Mouse (Mus musculus) embryonic facial prominence, embryonic 11.5 days (tissue): ENCODE measurements around the gene Pax5. TPM values are rescaled to one million over a fixed set of nuclear protein-coding genes. Genes with fewer than 3 reads are reported as not detected.
A peak's percentile ranks its signal among the peaks of the same experiment; 100 is the strongest.

Experiments
- ATAC-seq: fragments of 200-750 bp; cut with Nextera tagmentation; replicated peaks from 2 replicates; pipeline ENCODE4 v1.8.0; 2017; ENCODE audit warnings: low read depth; ENCODE audit not compliant: insufficient number of reproducible peaks, low FRiP score, low TSS enrichment
- DNase-seq: peaks from one replicate; pipeline ENCODE4 v3.0.0-alpha.2; 2015; ENCODE audit warnings: low spot score
- H3K27ac ChIP-seq: fragments of 300-500 bp; sonication (generic); replicated peaks from 2 replicates; pipeline ENCODE4 v1.5.1; 2014; ENCODE audit warnings: mild to moderate bottlenecking, low read depth, low read length, control low read depth
- H3K27me3 ChIP-seq: fragments of 300-500 bp; sonication (generic); 2 replicates; pipeline ENCODE4 v1.6.1; 2014; ENCODE audit warnings: mild to moderate bottlenecking, low read length, moderate library complexity, mixed read lengths; ENCODE audit not compliant: control insufficient read depth, insufficient read depth
- H3K36me3 ChIP-seq: fragments of 300-500 bp; sonication (generic); replicated peaks from 2 replicates; pipeline ENCODE4 v1.6.1; 2014; ENCODE audit warnings: low read depth, mild to moderate bottlenecking, low read length, moderate library complexity, mixed read lengths; ENCODE audit not compliant: control insufficient read depth, insufficient read depth
- H3K4me1 ChIP-seq: fragments of 300-500 bp; sonication (generic); 2 replicates; pipeline ENCODE4 v1.6.1; 2014; ENCODE audit warnings: low read length, mixed read lengths; ENCODE audit not compliant: control insufficient read depth, insufficient read depth
- H3K4me2 ChIP-seq: fragments of 300-500 bp; sonication (generic); 2 replicates; pipeline ENCODE4 v1.6.1; 2014; ENCODE audit warnings: low read depth, mild to moderate bottlenecking, control low read depth, low read length, moderate library complexity
- H3K4me3 ChIP-seq: fragments of 300-500 bp; sonication (generic); 2 replicates; pipeline ENCODE4 v1.5.1; 2014; ENCODE audit warnings: low read depth, low read length, control low read depth
- H3K9ac ChIP-seq: fragments of 300-500 bp; sonication (generic); replicated peaks from 2 replicates; pipeline ENCODE4 v1.6.1; 2014; ENCODE audit warnings: mild to moderate bottlenecking, control low read depth, low read length
- H3K9me3 ChIP-seq: fragments of 300-500 bp; sonication (generic); replicated peaks from 2 replicates; pipeline ENCODE4 v1.6.1; 2016; ENCODE audit warnings: mild to moderate bottlenecking, low read length, inconsistent platforms, mixed read lengths; ENCODE audit not compliant: control insufficient read depth
- whole genome bisulfite sequencing: fragments of 180-500 bp; shearing (Covaris S2); extraction: QIAGEN DNeasy Blood & Tissue Kit; methylation state at CpG from one replicate; pipeline ENCODE4 v1.1.7; 2014; 5-methylcytosine and 5-hydroxymethylcytosine counted together
- polyA plus RNA-seq: library from polyadenylated mRNA; unstranded; fragments of >200 nt; fragmentation: Nextera tagmentation; extraction: Ambion mirVana; gene quantifications from 2 replicates; pipeline ENCODE4 v1.2.1, GENCODE M21; 2014

Gene Pax5
- polyA plus RNA-seq, 1 experiment from 2014 or later: 0.72 TPM

- DNase-seq: no peak
- no peak overlapping the region for H3K9ac ChIP-seq
- no peak for ATAC-seq
- H3K36me3 ChIP-seq: no peaks in the 10 kb centered on the region
- no peak overlapping the region for H3K4me3 ChIP-seq
- 72% methylated on average over 3 of the region's 3 CpGs for WGBS
- H3K27me3 ChIP-seq: no peaks in the 10 kb centered on the region
- H3K4me1 ChIP-seq: no peaks in the 10 kb centered on the region
- no peak overlapping the region for H3K4me2 ChIP-seq
- no peak overlapping the region for H3K27ac ChIP-seq
- H3K9me3 ChIP-seq: no peaks in the 10 kb centered on the region
Observed at GRCm38 (mm10) chr4:44525336-44525735, 185.0 kb downstream of the Pax5 start.

DNA sequence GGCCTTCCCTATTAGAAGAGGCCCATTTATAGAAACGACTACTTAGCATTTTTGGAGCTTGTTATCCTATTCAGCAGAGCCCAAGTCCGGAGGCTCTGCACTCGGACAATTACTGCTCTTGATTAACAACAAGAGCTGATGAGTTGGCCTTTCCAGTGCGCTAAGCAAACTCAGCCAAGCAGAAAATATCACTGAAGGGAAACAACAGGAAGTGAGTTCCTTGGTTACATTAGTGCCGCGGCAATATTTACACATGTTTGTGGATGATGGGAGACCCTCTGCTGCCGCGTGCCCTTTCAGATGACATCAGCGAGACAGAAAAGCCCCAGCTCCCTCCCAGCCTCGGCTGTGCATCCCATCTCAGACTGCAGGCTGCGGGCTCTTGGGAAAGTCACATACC lies 191.4 kb downstream of the Pax5 start:
- H3K9ac ChIP-seq: no peak overlapping the region
- peak; percentile 15 for DNase-seq

DNA sequence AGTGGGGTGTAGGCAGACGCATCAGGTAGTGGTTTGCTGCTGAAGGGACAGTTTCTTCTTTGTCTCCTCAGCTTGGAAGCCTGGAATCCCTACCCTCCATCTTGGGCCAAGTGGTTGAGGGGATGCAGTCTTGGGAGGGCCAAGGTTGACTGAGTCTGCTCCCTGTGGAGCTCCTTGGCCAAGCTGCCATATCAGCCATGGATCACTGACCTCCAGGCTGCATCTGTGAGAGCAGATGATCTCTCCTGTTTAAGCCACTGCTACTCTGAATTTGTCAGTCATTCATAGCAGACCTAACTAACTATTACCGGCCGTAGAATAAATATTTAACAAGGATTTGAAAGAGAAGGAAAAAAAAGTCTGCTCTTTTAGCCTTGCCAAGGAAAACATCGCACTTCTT lies 196.3 kb downstream of the Pax5 start:
- no peak overlapping the region for H3K9ac ChIP-seq
- no peaks in the 10 kb centered on the region for H3K4me1 ChIP-seq
- H3K4me2 ChIP-seq: no peak overlapping the region
- H3K9me3 ChIP-seq: no peaks in the 10 kb centered on the region
- WGBS: 90% methylated on average over 4 of the region's 4 CpGs
- DNase-seq: no peak
- H3K36me3 ChIP-seq: no peaks in the 10 kb centered on the region
- H3K4me3 ChIP-seq: no peak overlapping the region
- no peak for ATAC-seq
- H3K27ac ChIP-seq: no peak overlapping the region
- H3K27me3 ChIP-seq: no peaks in the 10 kb centered on the region

More for the DNA sequence above, 191.4 kb downstream of the Pax5 start:
- Histone ChIP-seq H3K27ac (no peak overlapping the region), H3K9me3 (no peaks in the 10 kb centered on the region), H3K27me3 (no peaks in the 10 kb centered on the region), H3K4me3 (no peak overlapping the region), H3K4me1 (no peaks in the 10 kb centered on the region), H3K36me3 (no peaks in the 10 kb centered on the region), H3K4me2 (no peak overlapping the region)
- WGBS: 53% methylated on average over 11 of the region's 11 CpGs
- no peak for ATAC-seq

DNA sequence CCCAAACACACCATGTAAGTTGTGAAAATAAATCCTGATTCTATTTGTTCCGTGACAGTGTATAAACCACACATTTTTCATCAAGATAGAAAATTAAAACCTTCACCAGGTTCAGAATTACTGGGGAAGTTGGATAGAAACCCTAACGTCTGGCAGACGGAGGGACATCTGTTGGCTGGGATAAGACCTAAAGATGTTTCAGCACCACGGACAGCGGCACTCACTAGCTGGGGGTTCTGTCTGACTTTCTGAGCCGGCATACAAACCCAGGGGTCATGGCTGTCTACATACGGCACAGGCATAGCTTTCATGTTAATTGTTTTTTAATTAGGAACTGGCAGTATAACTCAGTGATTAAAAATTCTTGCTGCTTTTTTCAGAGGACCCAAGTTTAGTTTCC lies 198.6 kb downstream of the Pax5 start:
- H3K4me3 ChIP-seq: no peak overlapping the region
- no peaks in the 10 kb centered on the region; the same call in 1 of the 2 replicates for H3K4me1 ChIP-seq
- no peak overlapping the region for H3K27ac ChIP-seq
- no peak overlapping the region for H3K4me2 ChIP-seq
- no peak overlapping the region for H3K9ac ChIP-seq
- H3K36me3 ChIP-seq: no peaks in the 10 kb centered on the region
- no peak for ATAC-seq
- WGBS: 11% methylated on average over 7 of the region's 7 CpGs
- H3K27me3 ChIP-seq: no peaks in the 10 kb centered on the region; the same call in 1 of the 2 replicates
- DNase-seq: peak; percentile 92
- no peaks in the 10 kb centered on the region for H3K9me3 ChIP-seq

GRCm38 (mm10) chr4:44508386-44509226 lies 201.7 kb downstream of the Pax5 start:
- Histone ChIP-seq H3K9me3 (no peaks in the 10 kb centered on the region), H3K27me3 (no peaks in the 10 kb centered on the region; the same call in 1 of the 2 replicates), H3K4me3 (no peak overlapping the region), H3K4me1 (no peaks in the 10 kb centered on the region; the same call in 1 of the 2 replicates), H3K36me3 (no peaks in the 10 kb centered on the region), H3K4me2 (no peak overlapping the region), H3K27ac (no peak overlapping the region), H3K9ac (no peak overlapping the region)
- ATAC-seq: peak; percentile 55
- DNase-seq: peak; percentile 20
- 32% methylated on average over 25 of the region's 25 CpGs for WGBS

DNA sequence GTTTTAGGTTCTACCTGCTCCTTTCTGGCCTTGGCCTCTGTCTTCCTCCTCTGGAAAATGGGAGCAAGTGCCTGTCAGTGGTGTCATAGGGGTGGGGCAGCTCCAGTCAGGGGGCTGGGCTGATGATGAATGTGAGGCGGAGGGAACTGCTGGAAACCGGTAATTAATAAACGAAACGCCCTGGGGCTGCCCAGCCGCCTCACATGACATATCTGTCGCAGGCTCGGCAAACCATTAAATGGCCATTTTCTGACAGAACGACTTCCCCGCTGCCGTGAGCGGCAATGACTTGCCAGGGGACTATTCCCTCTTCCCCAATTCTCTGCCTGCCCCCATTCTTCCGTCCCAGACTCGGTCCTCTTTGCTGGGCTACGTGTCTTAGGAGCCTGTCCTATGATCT lies 202.4 kb downstream of the Pax5 start:
- Histone ChIP-seq H3K9ac (no peak overlapping the region), H3K9me3 (no peaks in the 10 kb centered on the region), H3K4me2 (no peak overlapping the region), H3K36me3 (no peaks in the 10 kb centered on the region), H3K4me1 (no peaks in the 10 kb centered on the region; the same call in 1 of the 2 replicates), H3K4me3 (no peak overlapping the region), H3K27ac (no peak overlapping the region), H3K27me3 (no peaks in the 10 kb centered on the region; the same call in 1 of the 2 replicates)
- DNase-seq (no peak), ATAC-seq (no peak)
- 51% methylated on average over 14 of the region's 14 CpGs for WGBS

GRCm38 (mm10) chr4:44504998-44505397 lies 205.3 kb downstream of the Pax5 start:
- no peaks in the 10 kb centered on the region for H3K36me3 ChIP-seq
- H3K9ac ChIP-seq: no peak overlapping the region
- no peak overlapping the region for H3K4me3 ChIP-seq
- no peak overlapping the region for H3K4me2 ChIP-seq
- H3K9me3 ChIP-seq: no peaks in the 10 kb centered on the region
- no peak overlapping the region for H3K27ac ChIP-seq
- H3K27me3 ChIP-seq: no peaks in the 10 kb centered on the region; the same call in 1 of the 2 replicates
- ATAC-seq: no peak
- DNase-seq: no peak
- H3K4me1 ChIP-seq: no peaks in the 10 kb centered on the region; the same call in 1 of the 2 replicates
- 86% methylated on average over 7 of the region's 7 CpGs for WGBS

DNA sequence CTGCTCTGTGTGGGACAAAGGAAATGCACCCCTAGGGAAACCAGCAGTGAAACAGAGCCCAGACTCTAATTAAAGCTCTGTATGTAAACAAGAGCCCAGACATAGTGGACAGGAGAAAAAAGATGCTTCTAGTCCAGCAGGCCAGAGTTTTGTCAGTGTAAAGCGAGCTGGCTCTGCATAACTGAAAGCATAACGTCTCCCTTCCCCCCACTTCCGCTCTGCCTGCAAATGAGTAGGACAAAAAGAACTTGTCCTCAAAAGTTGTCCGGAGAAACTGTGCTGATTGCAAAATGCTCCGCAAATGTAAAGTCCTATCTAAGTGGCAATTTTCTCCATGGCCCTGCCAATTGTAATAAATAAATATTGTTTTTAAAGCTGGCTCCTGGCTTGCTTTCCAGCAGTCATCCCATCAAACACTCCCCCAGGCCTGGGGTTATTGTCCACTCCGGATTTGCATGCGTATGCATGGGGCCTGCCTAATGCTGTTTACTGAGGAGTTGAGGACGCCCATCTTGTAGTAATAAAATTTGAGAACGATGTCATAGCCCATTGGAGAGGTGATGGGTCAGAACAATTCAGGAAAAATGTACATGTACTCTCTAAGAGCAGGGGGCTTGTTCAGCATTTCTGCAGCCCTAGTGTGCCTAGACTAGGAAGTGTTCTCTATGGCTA lies 208.0 kb downstream of the Pax5 start:
- no peak overlapping the region; the same call in 1 of the 2 replicates for H3K27ac ChIP-seq
- WGBS: 44% methylated on average over 9 of the region's 9 CpGs
- ATAC-seq (no peak), DNase-seq (peak; percentile 29)
- no peaks in the 10 kb centered on the region for H3K27me3 ChIP-seq
- no peaks in the 10 kb centered on the region for H3K9me3 ChIP-seq
- H3K9ac ChIP-seq: no peak overlapping the region
- H3K36me3 ChIP-seq: no peaks in the 10 kb centered on the region
- H3K4me2 ChIP-seq: no peak overlapping the region
- no peaks in the 10 kb centered on the region for H3K4me1 ChIP-seq
- no peak overlapping the region for H3K4me3 ChIP-seq
